Mouse (Mus musculus) liver, embryonic 14.5 days (tissue): ENCODE results near the gene Frmd4a.

Source experiments
- CTCF ChIP-seq: IDR thresholded peaks from 2 replicates; pipeline ENCODE4 v1.5.1; 2016; ENCODE audit warnings: antibody characterized with exemption, low read depth, control low read depth
- EP300 ChIP-seq: IDR thresholded peaks from 2 replicates; pipeline ENCODE4 v1.6.1; 2016; ENCODE audit warnings: antibody characterized with exemption, low read depth

- no peak for TF ChIP-seq CTCF
- TF ChIP-seq EP300 = no peak
Measured at GRCm38 (mm10) chr2:4542629-4543416, 525.3 kb downstream of the Frmd4a start.
